Mouse (Mus musculus) urinary bladder, postnatal 0 days (tissue): ENCODE data around the gene Otop2. TPM values are rescaled to one million over a fixed set of nuclear protein-coding genes. Genes with fewer than 3 reads are reported as not detected.

Experiments used
- polyA plus RNA-seq: library from polyadenylated mRNA; unstranded; fragments of >200 nt; fragmentation: Nextera tagmentation; extraction: Ambion mirVana; gene quantifications from 2 replicates; pipeline ENCODE4 v1.2.1, GENCODE M21; 2015

Gene Otop2
- not detected in 2 replicates for polyA plus RNA-seq

GRCm38 (mm10) chr11:115306863-115307262 is at the start of gene Otop2:
Gene Otop2, plus strand, starts transcription at chr11:115307163.

DNA sequence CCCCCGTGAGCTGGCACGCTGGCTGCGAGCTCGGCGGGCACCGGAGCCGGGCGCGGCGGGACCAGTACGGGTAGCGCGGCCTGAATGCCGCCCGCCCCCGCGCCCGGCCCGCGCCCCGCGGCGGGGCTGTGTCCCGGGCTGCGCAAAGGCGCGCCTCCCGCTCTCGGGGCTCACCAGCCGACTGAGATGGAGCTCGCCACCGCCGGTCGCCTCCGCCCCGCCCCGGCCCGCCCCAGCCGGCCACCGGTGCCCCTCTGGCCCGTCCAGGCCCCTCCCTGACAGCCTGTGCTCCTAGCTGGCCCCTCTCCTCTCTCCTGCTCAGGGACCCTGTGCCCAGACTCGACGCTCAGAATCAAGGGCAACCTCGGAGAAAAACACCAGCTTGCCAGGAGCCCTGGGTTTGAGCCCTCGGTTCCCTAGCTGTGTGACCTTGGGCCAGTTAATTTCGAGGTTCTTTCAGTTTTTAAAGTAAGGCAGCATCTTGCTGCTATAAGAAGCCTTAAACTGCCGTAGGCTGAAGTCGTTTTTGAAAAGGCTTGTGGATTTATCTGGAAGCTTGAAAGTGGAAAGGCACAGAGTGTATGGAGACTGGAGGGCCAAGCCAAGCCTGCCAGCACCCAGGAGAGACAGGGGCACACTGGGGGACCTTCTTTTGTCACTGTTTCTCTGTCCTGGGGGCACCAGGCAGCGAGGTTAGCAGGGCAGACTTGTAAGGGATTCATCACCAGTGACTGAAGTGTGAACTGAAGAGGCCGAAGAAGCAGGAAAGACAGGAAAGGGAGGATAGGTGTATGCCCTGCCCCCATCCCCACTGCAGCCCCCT is 39.7 kb upstream of the Otop2 start, which contains the start of gene Grin2c:
TSS of gene Grin2c (minus strand) at position 183 of the 823 bp plus-strand sequence.

DNA sequence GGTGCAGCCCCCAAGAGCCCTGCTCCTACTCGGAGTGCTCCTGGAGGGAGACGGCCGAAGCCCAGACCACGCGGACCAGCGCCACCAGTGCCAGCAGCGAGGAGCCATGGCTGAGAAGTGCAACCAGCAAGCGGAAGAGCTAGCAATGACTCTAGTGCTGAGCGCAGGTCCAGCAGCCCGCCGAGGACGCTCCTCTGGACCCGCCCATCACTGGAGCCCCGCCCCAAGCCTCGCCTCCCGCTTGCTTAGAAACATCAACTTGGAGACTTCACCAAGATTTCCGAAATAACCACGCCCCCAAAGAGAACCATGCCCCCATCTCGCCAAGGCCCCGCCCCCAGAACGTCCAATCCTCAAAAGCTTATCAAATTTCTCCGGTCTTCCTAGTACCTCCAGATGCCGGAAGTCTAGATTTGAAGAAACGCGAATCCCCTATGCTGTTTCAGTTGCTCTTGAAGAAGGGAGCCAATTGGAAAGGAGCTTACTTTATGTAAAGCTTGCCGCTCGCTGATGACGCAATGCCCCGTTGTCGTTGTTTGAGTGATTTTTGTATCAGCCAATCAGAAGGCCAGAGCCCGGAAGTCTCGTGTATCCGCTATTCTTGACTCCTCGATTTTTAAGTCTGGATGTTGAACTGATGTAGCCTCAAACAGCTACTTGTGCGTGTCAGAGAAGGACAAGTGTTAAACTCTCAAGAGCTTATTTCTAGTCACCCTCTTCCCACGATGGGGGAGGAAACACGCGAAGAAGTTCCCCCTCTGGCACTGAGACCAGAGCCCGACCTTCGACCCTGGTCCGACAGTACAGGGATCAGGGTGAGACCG is 30.0 kb upstream of the Otop2 start, which contains the start of gene Fdxr:
TSS of gene Fdxr (minus strand) at position 271 of the 824 bp plus-strand sequence.

DNA sequence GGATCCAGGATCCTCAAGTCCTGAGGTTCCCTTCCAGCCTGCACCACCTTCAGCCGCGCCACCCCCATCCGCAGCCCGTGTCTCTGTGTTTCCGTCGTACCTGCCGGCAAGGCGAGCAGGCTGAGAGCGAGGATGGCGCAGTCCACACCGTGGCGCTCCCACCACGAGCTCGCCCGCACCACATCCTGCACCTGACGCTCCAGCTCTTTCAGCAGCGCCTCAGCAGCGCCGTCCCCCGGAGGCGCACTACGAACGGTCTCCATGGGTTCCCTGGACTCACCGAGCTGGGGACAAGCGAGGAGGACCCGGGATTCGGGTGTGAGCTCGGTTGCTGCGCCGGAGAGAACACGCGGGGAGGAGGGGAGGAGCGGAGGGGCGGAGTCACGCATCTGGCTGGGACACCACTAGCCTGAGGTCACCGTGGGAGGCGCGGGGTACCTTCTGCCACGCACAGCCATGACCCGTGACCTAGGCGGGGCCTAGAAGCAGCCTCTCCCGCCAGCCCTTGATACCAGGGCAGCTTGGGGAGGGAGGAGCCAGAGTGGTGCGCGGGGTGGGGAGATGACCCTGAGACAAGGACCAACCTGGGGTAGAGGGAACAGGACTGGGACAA is 9.6 kb upstream of the Otop2 start, which contains the start of gene Fads6:
TSS of gene Fads6 (minus strand) at position 450 of the 613 bp plus-strand sequence.

DNA sequence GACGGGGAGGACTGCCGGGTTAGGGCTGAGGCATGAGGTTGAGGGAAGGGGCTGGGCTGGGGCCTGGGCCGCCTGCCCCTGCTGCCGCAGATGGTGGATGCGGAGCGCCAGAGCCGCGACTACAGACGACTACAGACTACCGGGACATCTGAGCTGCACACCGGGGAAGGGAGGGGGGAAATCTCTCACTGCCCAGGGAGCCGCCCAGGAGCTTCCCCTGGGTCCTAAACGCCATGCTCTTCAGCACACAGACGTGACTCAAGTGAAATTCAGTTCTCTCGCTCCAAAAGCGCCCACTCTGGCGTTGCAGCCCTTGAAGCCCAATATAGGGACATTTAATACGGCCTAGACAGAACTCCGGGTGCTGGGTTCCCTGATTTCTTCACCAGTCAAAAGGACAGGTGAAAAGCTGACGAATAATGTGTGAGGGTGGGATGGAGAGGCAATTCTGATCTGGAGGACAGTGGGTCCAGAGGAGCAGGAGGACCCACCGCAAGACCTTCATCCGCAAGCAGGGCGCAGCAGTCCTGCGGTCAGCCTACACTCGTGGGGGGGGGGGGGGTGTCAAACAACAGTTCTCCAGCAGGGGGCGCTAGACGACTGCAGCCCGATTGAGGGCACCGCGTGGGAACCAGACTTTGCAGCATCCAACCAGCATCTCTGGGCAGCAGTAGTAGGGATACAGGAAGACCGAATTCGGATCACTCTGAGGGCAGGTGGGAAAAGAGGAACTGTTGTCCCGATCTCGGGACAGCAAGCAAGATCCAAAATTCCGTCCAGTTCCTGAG is 15.1 kb downstream of the Otop2 start, which contains the start of gene Ush1g:
TSS of gene Ush1g (minus strand) at position 136 of the 788 bp plus-strand sequence.

GRCm38 (mm10) chr11:115334531-115334930 is 27.6 kb downstream of the Otop2 start, which contains the start of gene Otop3:
Gene Otop3, plus strand, starts transcription at chr11:115334731.

GRCm38 (mm10) chr11:115367395-115367944 is 60.5 kb downstream of the Otop2 start, which contains the start of gene Hid1:
Gene Hid1, minus strand, starts transcription at chr11:115367756.

Other genes with a start within 250 kb of the Otop2 start
- gene Cd300e, start 245.0 kb upstream of the Otop2 start, polyA plus RNA-seq: not detected in 2 replicates
- gene Rab37, start 215.7 kb upstream of the Otop2 start, polyA plus RNA-seq: 0.52 and 0.54 TPM in 2 replicates
- gene Cd300lf, start 173.2 kb upstream of the Otop2 start, polyA plus RNA-seq: 1.1 and 9.2 TPM in 2 replicates
- 87.0 and 97.9 TPM in 2 replicates for gene Slc9a3r1, start 143.8 kb upstream of the Otop2 start, polyA plus RNA-seq
- gene Tmem104, start 119.7 kb upstream of the Otop2 start, polyA plus RNA-seq: 9.5 and 12.8 TPM in 2 replicates
- 14.3 and 23.2 TPM in 2 replicates for gene Nat9, start 119.3 kb upstream of the Otop2 start, polyA plus RNA-seq
- 0.16 and 0.17 TPM in 2 replicates for gene Grin2c, start 39.9 kb upstream of the Otop2 start, polyA plus RNA-seq
- 5.7 and 6.2 TPM in 2 replicates for gene Fdxr, start 30.1 kb upstream of the Otop2 start, polyA plus RNA-seq
- 0.26 and 0.30 TPM in 2 replicates for gene Fads6, start 9.5 kb upstream of the Otop2 start, polyA plus RNA-seq
- gene Ush1g, start 14.9 kb downstream of the Otop2 start, polyA plus RNA-seq: not detected in 2 replicates
- not detected in 2 replicates for gene Otop3, start 27.6 kb downstream of the Otop2 start, polyA plus RNA-seq
- 11.1 and 12.8 TPM in 2 replicates for gene Hid1, start 60.6 kb downstream of the Otop2 start, polyA plus RNA-seq
- 7.2 and 7.3 TPM in 2 replicates for gene Cdr2l, start 74.8 kb downstream of the Otop2 start, polyA plus RNA-seq
- gene Mrpl58, start 96.6 kb downstream of the Otop2 start, polyA plus RNA-seq: 131 and 132 TPM in 2 replicates
- 784 and 794 TPM in 2 replicates for gene Atp5h, start 112.8 kb downstream of the Otop2 start, polyA plus RNA-seq
- 11.1 and 11.3 TPM in 2 replicates for gene Kctd2, start 113.0 kb downstream of the Otop2 start, polyA plus RNA-seq
- not detected in 2 replicates for gene Trim80, start 133.4 kb downstream of the Otop2 start, polyA plus RNA-seq
- 0.22 and 0.33 TPM in 2 replicates for gene Slc16a5, start 155.3 kb downstream of the Otop2 start, polyA plus RNA-seq
- 4.4 and 5.6 TPM in 2 replicates for gene Armc7, start 168.5 kb downstream of the Otop2 start, polyA plus RNA-seq
- 85.1 and 95.3 TPM in 2 replicates for gene Nt5c, start 184.7 kb downstream of the Otop2 start, polyA plus RNA-seq
- 154 and 157 TPM in 2 replicates for gene Jpt1, start 207.2 kb downstream of the Otop2 start, polyA plus RNA-seq
- 464 and 528 TPM in 2 replicates for gene Sumo2, start 229.1 kb downstream of the Otop2 start, polyA plus RNA-seq